Mouse (Mus musculus) left cerebral cortex, postnatal 4 days (tissue): ENCODE results near the gene Gp5. TPM values are rescaled to one million over a fixed set of nuclear protein-coding genes. Genes with fewer than 3 reads are reported as not detected.

ENCODE experiments used
- DNase-seq: peaks from one replicate; pipeline ENCODE4 v3.0.0-alpha.2; 2022
- intact Hi-C: fragments of 180-260 bp; cut with DNase I; formaldehyde crosslinking; loops from one replicate; pipeline ENCODE4 v1.15.1; 2025
- total RNA-seq, 2 experiments: library from RNA; stranded (reverse); gene quantifications; 2 replicates each; pipeline ENCODE4 v1.2.3; 2021

The Gp5 gene
- total RNA-seq, 2 experiments from 2014 or later, result 0.30 to 0.62 TPM

- DNase-seq, result peak; percentile 20
- intact Hi-C loops, result no loop called here
Observed at GRCm38 (mm10) chr16:30282844-30283495, 27.6 kb downstream of the Gp5 start, which contains the start of gene Lrrc15. Gene Lrrc15 (minus strand): TSS chr16:30283256.

GRCm38 (mm10) chr16:30280676-30281297 lies 29.8 kb downstream of the Gp5 start:
- no peak for DNase-seq
- intact Hi-C loops, result no loop called here

- peak; percentile 38 for DNase-seq
- intact Hi-C loops, result no loop called here
Observed at GRCm38 (mm10) chr16:30278406-30278805, 32.2 kb downstream of the Gp5 start.

- peak; percentile 32 for DNase-seq
- intact Hi-C loops, result no loop called here
Observed at GRCm38 (mm10) chr16:30275558-30276340, 34.8 kb downstream of the Gp5 start.

GRCm38 (mm10) chr16:30273065-30273464 lies 37.5 kb downstream of the Gp5 start:
- intact Hi-C loops, result no loop called here
- no peak for DNase-seq

- intact Hi-C loops, result no loop called here
- DNase-seq, result no peak
Observed at GRCm38 (mm10) chr16:30271941-30272595, 38.5 kb downstream of the Gp5 start.

GRCm38 (mm10) chr16:30271223-30271761 lies 39.3 kb downstream of the Gp5 start:
- DNase-seq, result no peak
- intact Hi-C loops, result no loop called here

GRCm38 (mm10) chr16:30267359-30267758 lies 43.2 kb downstream of the Gp5 start, which contains the start of gene Cpn2:
Gene Cpn2 (minus strand): TSS chr16:30267499.
- no peak for DNase-seq
- intact Hi-C loops, result no loop called here

- intact Hi-C loops, result no loop called here
- peak; percentile 39 for DNase-seq
Observed at GRCm38 (mm10) chr16:30266561-30266960, 44.0 kb downstream of the Gp5 start.

GRCm38 (mm10) chr16:30265611-30266010 lies 45.0 kb downstream of the Gp5 start:
- no peak for DNase-seq
- intact Hi-C loops, result no loop called here

- no peak for DNase-seq
- intact Hi-C loops, result no loop called here
Observed at GRCm38 (mm10) chr16:30263156-30263555, 47.4 kb downstream of the Gp5 start.

- intact Hi-C loops, result no loop called here
- peak; percentile 72 for DNase-seq
Observed at GRCm38 (mm10) chr16:30262664-30263063, 47.9 kb downstream of the Gp5 start.

- no peak for DNase-seq
- intact Hi-C loops, result no loop called here
Observed at GRCm38 (mm10) chr16:30262157-30262556, 48.4 kb downstream of the Gp5 start.

GRCm38 (mm10) chr16:30261341-30261740 lies 49.2 kb downstream of the Gp5 start:
- DNase-seq, result no peak
- intact Hi-C loops, result no loop called here

- intact Hi-C loops, result no loop called here
- DNase-seq, result no peak
Observed at GRCm38 (mm10) chr16:30260012-30260635, 50.5 kb downstream of the Gp5 start.

GRCm38 (mm10) chr16:30259444-30259843 lies 51.1 kb downstream of the Gp5 start:
- DNase-seq, result no peak
- intact Hi-C loops, result loop anchor here (10.0 kb wide), 1 partner anchor 45 kb away; no protein-coding TSS in a partner anchor

GRCm38 (mm10) chr16:30258441-30258840 lies 52.1 kb downstream of the Gp5 start:
- intact Hi-C loops, result loop anchor here (10.0 kb wide), 1 partner anchor 46 kb away; no protein-coding TSS in a partner anchor
- DNase-seq, result no peak

- intact Hi-C loops, result loop anchor here (10.0 kb wide), 1 partner anchor 47 kb away; no protein-coding TSS in a partner anchor
Observed at GRCm38 (mm10) chr16:30257718-30258117, 52.9 kb downstream of the Gp5 start.

More at GRCm38 (mm10) chr16:30257718-30258117, 52.9 kb downstream of the Gp5 start:
- no peak for DNase-seq
